Mouse (Mus musculus): Measurements from ENCODE around the gene 4930453N24Rik. TPM values are rescaled to one million over a fixed set of nuclear protein-coding genes. Genes with fewer than 3 reads are reported as not detected.

Gene 4930453N24Rik
- total RNA-seq (2021), result 10 to 100 TPM; 21.3 to 23.9 TPM

DNA sequence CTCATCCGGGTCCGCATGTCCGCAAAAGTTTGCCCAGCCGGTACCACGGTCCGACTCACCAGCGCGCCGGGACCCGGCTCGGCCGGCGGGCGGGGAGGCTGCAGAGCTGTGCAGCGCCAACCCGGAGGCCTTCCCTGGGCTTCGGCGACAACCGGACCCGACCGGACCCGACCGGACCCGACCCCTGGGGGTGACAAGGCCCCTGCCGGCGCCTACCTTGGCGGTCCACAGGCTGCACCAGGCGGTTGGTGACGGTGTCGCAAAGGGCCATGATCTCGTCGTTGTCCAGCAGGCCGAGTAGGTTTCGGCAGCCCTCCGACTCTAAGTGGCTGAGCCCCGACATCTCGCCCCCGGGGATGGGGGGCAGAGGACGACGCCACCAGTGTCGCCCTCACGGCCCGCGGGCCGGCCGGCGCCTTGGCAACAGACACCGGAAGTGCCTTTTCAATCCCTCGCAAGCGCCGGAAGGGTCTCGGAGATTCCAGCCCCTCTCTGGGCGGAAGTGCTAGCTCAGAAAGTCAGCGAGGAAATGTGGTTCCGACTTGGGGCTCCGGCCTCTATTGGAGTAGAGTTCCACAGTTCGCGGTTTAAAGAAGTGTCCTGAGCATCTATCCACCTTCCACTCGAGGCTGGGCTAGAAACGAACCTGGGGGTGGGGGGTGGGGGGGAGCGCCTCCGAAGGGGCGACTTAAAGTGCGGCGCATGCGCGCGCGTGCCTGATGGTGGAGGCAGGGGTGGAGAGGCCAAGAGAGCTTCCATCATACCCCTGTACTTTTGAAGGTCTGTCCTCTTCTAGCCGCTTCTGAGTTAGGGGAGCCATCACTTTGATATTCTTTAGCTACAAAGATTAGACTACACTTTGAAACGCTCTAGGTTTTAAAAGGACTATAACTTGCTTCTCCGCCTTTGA is at the start of gene 4930453N24Rik:
4930453N24Rik (minus strand) TSS at position 641 of the 910 bp plus-strand sequence.
- DNase-seq, result peak; percentile 81 to 82

DNA sequence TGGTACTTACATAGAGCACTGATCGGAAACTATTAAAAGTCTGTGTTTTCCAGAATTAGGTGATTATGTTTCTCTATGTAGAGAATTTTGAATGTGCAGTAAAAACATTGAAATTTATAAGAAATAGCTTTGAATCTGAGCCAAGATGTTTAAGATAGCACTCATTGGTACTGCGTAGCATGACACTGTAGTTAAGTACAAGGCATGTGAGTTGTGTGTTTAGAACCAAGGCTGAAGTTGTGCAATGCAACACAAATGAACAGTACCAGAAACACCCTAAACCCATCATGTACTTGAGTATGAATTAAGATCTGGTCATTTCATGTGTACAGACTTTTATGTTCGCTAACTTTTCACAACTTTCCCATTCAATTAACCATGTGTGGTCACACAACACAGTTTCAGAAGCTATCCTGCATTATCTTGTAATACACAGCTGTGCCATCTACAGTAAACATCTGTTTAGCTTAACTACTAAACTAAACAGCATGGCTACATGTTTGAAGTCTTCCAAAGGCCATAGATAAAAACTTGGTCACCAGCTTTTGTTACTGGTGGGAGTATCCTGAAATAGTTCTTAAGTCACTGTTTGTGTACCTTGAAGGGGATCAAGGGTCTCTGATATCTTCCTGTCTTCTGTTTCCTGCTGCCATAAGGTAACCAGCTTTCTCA is 46.3 kb upstream of the 4930453N24Rik start:
- DNase-seq, result no peak

DNA sequence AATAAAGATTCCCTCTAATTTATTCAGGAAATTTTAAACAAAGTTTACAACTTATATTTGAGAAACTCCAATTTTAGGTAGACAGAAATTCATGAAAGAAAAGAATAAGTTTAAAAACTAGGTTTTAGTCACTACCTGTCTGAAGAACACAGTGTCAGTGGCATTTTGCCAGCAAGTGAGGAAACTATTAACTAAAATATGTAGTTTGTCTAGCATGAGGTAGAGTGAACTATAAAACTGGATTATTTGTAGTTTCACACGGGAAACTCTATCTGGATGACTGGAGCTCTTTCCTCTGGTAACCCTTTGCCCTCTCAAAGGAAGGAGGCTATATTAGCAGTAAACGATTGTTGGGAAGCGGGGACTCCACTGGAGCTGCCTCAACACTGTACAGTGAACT is 32.1 kb upstream of the 4930453N24Rik start:
- no peak for DNase-seq

DNA sequence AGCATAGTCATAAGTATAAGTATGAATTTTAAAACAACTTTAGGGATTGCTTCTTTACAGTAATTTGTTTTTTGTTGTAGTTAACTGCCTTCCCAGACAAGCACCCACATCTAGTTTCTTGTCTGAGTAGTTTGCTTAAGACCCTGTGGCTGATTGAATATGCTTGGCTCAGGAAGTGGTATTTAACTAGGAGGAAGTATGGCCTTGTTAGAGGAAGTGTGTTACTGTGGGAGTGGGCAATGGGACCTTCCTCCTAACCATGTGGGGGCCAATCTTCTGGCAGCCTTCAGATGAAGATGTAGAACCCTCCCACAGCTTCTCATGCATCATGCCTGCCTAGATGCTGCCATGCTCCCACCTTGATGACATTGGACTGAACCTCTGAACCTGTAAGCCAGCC is 30.7 kb upstream of the 4930453N24Rik start:
- no peak for DNase-seq

DNA sequence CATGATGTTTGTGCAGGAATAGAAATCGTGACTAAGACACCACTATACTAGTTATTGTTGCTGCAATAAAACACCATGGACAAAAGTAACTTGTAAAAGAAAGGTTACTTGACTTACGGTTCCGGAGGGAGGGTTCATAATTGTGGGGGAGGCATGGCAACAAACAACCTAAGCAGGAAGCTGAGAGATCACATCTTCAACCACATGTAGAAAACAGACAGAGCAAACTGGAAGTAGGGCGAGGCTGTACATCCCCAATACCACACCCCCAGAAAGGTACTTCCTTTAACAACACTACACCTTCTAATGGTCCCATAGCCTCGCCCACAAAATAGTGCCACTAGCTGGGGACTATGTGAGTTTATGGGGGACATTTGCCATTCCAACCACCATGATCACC is 29.4 kb upstream of the 4930453N24Rik start:
- DNase-seq, result no peak

DNA sequence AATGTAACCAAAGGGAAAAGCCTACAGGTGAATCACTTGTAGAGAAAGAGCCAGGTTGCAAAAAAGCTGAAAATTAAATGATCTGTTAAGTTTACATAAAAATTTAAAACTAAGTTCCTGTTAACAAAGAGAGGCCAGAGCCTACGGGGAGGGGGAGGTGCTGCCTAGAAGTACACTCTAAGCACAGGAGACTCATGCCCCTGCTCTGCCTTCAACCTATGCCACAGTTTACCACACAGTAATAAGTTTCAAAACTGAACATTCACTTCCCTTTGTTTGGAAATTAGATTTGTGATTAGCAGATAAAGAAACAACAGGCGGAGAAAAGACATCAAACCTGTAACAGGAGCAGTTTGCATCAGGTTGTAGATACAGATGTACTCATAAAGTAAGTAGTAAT is 23.8 kb upstream of the 4930453N24Rik start:
- DNase-seq, result no peak

DNA sequence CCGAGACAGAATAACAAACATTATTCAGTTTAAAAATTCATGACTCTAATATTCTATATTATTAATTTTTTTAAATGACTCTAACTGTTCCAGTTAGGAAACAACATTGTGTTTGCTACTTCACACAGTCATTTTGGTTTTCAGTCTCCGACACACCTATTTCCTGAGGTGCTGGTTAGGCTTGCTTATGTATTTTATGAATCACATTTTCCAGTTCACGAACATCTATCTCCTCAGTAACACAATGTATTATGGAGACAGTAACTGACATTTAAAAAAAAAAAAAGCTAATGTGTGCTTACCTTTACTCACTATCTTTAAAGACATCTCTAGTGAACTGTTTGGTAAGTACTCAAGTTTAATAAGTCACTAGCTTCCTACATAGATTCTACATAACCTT is 18.7 kb upstream of the 4930453N24Rik start:
- DNase-seq, result no peak

DNA sequence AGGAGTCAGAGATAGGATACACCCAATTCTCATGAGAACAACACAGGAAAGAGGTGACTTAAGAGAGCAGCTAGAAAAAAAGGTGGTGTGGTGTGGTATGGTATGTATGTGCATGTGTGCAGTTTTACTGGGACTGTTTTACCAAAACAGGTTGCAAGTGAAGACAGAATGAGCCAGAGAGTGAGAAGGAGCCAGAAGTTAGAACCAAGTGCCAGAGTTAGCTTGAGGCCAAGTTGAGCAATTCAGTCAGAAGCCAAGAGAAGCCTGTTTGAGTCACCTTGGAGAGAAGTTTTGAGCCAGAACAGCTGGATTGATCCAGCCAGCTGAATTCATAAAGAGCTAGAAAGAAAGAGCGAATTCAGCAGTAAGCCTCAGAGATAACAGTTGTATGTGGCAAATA is 4.6 kb upstream of the 4930453N24Rik start:
- no peak for DNase-seq

DNA sequence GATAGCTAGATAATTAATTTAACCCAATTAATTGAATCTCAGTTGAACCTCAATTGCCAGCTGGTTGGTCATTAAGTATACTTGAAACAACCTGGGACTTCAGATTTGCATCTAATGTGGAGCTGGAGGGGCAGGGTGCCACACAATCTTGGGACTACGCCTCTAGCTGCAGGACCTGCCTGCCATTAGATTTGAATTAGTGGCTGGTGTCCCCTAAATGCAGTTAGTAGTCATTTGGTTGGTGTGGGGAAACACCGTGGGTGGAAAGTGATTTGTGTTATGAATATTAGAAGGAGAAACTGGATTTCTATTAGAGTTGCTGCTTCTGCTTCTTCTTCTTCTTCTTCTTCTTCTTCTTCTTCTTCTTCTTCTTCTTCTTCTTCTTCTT is 464 bp upstream of the 4930453N24Rik start:
- DNase-seq, result no peak

DNA sequence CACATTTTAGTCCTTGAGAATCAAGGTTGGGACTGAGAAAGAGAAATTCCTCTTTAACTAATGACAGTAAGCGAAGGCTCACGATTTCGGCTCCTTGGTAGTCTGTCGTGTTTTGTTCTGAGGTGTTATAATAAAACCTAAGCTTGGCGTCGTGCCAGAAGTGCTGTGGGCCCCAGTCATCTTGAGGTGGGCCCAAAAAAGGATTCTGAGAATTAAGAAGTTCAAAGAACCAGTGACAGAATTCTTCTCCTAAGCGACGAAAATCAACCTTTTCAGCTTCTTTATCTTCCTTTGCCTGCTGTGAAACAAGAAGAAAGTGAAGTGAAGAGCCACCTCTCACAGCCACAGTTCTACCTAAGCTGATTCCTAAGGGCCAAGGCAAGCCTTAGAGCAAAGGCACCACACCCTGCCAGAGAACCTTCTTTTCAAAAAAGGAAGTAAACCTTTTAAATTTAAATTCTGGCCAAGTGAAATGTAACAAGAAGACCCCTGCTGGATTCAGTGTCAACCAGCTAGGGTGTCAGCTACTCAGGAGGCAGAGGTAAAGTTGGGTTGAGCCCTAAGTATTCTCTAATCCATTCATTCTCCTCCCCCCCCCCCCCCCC is 4.2 kb downstream of the 4930453N24Rik start:
- no peak for DNase-seq

DNA sequence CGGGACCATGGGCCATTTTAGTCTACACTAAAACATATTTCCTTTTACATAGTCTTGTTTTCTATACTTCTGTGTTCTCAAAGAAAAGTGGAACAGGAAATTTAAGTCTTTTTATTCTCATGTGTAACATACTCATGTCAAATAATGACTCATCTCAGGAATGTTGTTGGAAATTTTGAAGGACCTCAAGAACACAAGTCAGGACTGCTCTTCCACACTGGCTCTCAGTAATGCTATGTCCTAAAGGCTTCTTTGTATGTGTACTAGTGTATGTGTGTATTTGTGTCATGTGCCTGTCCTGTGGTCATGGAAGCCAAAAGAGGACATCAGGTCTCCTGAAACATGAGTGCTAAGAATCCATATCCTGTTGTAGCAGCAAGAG is 11.7 kb downstream of the 4930453N24Rik start:
- DNase-seq, result no peak

DNA sequence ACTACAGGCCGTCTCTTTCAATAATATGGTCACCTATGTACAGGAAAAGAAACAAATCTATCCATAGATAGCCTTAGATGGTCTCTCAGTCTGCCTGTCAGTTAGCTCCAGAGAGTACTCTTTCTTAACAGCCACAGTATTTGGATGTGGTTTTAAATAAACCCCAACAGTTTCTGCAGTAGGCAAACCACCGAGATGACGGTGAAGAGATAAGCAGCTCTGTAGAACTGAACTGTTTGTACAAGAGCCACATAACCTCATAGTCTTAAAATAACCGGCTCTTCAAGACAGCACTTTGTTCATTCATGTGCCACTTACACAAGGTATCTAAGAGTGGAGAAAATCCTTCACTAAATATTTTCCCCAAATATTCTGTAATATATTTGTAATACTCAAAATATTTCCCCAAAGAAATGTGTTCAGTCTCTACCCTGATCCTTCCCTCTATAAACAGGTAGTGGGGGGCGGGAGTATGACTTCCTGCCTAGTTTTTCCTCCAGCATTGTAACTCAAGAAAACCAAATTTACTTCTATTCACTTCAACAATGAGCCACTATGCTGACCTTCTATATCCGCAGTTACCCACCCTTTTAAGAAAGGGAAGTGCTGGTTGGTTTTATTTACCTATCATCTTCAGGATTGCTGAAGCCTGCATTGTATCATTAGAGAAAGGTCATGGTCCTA is 12.3 kb downstream of the 4930453N24Rik start:
- no peak for DNase-seq

DNA sequence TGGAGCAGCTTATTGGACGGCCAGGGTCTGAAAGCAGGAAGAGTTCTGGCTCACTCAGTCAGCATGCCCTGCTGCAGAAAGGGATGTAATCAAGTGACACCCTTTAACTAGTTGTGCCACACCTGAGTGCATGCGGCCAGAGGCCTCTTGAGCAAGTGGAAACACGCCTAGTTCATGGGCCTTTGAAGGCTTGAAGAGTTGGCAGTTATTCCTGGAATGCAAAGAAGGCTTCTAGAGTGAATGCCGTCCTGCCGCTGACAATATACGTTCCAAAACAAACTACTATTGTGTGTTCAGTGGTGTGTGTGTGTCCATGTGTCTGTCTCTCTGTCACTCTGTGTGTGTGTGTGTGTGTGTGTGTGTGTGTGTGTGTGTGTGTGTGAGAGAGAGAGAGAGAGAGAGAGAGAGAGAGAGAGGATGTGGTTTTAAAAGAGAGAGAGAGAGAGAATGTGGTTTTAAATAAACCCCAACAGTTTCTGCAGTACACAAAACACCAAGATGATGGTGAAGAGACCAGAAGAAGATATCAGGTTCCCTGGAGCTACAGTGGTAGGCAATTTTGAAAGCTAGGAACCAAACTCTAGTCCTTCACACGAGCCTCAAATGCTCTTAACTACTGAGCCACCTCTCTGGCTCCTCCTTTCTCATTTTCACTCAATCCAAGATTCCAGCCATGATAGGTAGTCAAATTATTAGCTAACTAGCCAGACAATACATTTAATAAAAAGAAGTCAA is 13.1 kb downstream of the 4930453N24Rik start:
- DNase-seq, result no peak

DNA sequence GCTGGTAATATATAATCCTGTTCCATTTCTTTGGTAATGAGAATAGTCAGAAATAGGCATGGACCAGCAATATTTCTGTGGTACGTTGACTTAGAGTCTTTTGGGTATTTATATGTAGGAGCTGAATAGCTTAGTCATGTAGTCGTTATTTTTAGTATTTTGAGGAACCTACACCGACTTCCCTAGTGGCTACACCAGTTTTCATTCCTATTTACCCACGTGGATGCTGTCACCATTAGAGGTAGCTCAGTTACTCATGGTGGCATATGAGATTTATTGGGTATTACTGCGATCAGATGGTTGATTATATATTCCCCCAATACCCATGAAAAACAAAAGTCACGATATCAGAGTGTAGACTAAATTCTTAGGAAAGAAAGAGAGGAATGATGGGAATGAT is 14.6 kb downstream of the 4930453N24Rik start:
- no peak for DNase-seq

DNA sequence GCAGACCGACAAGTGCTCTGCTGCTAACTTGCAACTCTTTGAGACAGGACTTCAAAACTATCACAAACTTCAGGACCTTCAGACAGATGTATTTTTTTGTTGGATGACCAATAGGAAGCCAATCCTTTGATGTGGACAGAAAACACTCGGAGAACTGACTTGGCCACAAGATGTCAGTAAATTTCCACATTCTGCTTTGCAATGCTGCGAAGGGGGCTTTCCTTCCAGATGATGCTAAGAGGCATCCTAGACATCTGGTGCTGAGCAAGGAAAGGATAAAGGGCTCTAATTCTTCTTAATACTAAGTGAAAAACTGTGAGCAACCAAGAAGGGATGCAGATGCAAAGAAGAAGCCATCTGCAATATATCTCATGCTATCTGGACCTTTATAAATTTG is 16.2 kb downstream of the 4930453N24Rik start:
- DNase-seq, result no peak

DNA sequence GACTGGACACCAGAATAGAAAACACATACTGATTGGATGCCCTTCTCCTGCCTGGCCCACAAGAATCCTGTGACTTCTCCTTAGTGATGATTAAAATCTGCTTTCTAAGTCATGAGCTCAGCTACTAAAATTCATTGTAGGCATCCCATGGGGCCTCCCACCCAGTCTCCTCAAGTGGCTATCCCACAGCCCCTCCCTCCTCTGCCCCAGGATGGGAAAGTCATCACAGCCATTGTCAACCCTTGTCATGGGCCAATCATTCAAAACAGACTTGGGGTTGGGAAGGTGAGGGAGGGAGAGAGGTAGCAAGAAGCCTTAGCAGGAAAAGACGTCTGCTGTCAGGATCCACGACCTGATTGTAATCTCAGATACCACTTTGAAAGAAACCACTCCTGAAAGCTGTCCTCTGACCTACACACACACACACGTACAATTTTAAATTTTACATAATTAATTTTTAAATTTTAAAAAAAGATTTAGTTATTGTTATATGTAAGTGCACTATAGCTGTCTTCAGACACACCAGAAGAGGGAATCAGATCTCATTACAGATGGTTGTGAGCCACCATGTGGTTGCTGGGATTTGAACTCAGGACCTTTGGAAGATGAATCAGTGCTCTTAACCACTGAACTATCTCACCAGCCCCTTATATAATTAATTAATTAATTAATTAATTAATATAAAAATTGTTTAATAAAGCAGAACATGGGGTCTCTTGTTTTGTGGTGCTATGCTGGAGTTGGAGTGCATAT is 16.8 kb downstream of the 4930453N24Rik start:
- no peak for DNase-seq

DNA sequence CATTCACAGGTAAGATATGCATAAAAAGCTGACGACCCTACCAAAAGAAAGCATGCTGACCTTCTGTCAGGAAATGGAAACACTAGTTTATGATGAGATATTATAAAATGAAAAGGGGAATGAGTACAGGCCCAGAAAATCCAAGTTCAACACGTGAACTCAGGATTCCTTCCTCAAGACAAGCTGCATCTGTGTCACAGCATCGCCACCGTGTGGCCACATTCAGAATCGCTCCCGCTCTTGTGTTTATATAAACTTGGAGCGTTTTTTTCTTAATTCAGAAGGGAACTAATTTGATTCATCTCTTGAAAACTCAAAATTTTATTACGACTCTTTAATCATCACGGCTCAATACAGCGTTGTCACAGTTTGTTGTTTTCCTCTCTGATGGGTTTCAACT is 22.7 kb downstream of the 4930453N24Rik start:
- DNase-seq, result peak; percentile 52 to 67

DNA sequence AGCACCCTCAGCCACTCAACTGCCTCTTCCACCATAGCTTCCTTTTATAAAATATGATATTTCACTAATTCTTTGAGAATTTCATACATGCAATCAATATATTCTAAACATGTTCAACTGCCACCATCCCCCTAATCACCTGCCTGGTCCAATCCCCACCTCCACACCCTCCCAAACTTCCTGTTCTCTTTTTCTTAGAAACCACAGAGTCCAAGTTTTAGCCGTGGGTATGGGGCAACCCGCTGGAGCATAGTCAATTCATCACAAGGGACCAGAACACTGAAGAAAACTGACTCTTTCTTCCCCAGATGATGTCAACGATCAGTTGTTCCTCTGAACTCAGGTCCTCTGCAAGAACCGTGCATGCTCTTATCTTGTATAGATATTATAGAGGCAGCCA is 25.9 kb downstream of the 4930453N24Rik start:
- no peak for DNase-seq

DNA sequence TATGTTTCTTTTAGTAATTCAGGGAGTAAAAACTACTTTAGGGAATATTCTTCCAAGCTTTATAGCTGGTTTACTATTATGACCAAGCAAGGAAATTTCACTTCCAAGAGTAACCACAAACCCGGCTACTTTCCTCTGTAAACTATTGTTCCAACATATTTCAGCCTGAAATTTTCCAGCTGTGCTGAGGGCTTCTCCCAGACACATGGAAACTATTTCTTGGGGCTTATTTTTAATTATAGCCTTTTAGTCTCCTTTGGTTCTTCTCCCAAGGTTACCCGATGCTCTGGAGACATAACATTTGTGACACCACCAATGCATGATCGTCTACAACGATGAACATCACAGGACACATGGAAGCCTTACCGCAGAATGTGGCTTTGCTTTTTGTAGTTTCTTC is 33.7 kb downstream of the 4930453N24Rik start:
- no peak for DNase-seq

DNA sequence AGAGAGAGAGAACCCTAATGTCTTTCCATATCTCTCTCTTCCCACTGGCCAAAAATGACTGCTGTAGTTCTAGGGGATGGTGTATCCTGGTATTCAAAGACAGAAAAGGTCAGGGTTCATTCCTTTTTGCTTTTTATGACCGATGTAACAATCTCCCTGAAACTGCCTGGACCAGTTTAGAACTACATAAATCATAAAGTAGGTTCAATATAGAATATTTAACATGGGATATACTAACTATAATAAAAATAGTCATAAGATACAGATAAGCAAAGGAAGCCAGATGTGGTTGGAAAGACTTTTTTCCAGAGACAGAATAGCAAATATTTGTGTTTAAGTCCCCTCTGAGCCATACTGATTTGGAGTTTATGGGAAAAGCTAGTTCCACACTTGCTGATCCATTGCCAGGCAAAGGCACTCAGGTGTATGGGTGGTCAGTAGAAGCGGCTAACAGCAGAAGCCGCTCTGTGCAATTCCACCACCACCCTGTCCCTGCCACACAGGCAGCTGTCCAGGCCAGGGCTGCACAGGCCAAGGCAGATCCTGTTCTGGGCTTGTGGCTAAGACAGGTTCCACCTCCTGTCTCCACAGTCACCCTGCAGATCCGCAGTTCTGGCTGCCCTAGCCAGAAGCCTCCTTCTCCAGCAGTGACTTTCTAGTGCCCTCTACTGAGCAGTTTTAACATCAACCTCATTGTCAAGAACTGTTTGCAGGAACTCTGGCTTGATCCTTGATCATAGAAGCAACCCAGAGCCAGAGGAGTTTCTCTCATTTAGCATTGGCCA is 47.5 kb downstream of the 4930453N24Rik start:
- DNase-seq, result peak; percentile 28 to 31

DNA sequence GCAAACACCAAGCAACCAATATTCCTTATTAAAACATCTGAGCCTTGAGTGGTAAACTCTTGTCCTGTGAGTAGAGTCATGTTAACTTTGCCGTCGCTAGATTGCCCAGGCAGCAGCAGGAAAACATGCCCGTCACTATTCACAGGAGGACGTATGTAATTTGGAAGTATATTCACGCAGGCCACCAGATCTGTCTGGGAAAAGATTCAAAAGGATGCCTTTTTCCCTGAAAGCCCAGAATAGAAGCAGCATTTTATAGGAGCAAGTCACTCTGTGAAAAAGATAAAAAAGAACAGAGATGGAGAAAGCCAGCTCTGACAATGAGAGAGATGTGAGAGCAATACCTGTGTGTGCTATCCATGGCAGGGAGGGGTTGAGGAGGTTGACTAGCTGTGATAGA is 49.4 kb downstream of the 4930453N24Rik start:
- no peak for DNase-seq

All from layer of hippocampus, postnatal 36 days (tissue).